Mouse (Mus musculus) heart, postnatal 0 days (tissue): ENCODE results near the gene Nme2. TPM values are rescaled to one million over a fixed set of nuclear protein-coding genes. Genes with fewer than 3 reads are reported as not detected.
A peak's percentile ranks its signal among the peaks of the same experiment; 100 is the strongest.

Source experiments
- ATAC-seq: fragments of 200-750 bp; cut with Nextera tagmentation; 2 replicates; pipeline ENCODE4 v1.8.0; 2017; ENCODE audit warnings: low read depth, moderate number of reproducible peaks, moderate library complexity; ENCODE audit not compliant: insufficient read depth
- DNase-seq: peaks from one replicate; pipeline ENCODE4 v3.0.0-alpha.2; 2016; ENCODE audit warnings: low spot score
- H3K27ac ChIP-seq: fragments of 300-500 bp; sonication (generic); 2 replicates; pipeline ENCODE4 v1.5.1; 2014; ENCODE audit warnings: low read depth, mild to moderate bottlenecking
- H3K27me3 ChIP-seq: fragments of 300-500 bp; sonication (generic); 2 replicates; pipeline ENCODE4 v1.6.1; 2014; ENCODE audit warnings: low read length, mixed read lengths; ENCODE audit not compliant: control insufficient read depth, insufficient read depth
- H3K36me3 ChIP-seq: fragments of 300-500 bp; sonication (generic); replicated peaks from 2 replicates; pipeline ENCODE4 v1.6.1; 2014; ENCODE audit warnings: low read length, mixed read lengths; ENCODE audit not compliant: control insufficient read depth, insufficient read depth
- H3K4me1 ChIP-seq: fragments of 300-500 bp; sonication (generic); 2 replicates; pipeline ENCODE4 v1.6.1; 2014; ENCODE audit warnings: antibody characterized with exemption; ENCODE audit not compliant: control insufficient read depth, insufficient read depth
- H3K4me2 ChIP-seq: fragments of 300-500 bp; sonication (generic); 2 replicates; pipeline ENCODE4 v1.6.1; 2014; ENCODE audit warnings: low read depth, mild to moderate bottlenecking, low read length, moderate library complexity
- H3K4me3 ChIP-seq: fragments of 300-500 bp; sonication (generic); 2 replicates; pipeline ENCODE4 v1.5.1; 2014; ENCODE audit warnings: low read depth, low read length
- H3K9ac ChIP-seq: fragments of 300-500 bp; sonication (generic); replicated peaks from 2 replicates; pipeline ENCODE4 v1.6.1; 2014; ENCODE audit warnings: low read depth, low read length, mixed read lengths
- H3K9me3 ChIP-seq: fragments of 300-500 bp; sonication (generic); replicated peaks from 2 replicates; pipeline ENCODE4 v1.6.1; 2016; ENCODE audit warnings: low read length; ENCODE audit not compliant: control insufficient read depth
- CTCF ChIP-seq: IDR thresholded peaks from 2 replicates; pipeline ENCODE4 v1.5.1; 2016; ENCODE audit warnings: antibody characterized with exemption, control low read depth, low read depth
- EP300 ChIP-seq: IDR thresholded peaks from 2 replicates; pipeline ENCODE4 v1.6.1; 2016; ENCODE audit warnings: antibody characterized with exemption, low read depth
- WGBS: fragments of 180-500 bp; shearing (Covaris S2); extraction: QIAGEN DNeasy Blood & Tissue Kit; methylation state at CpG from one replicate; pipeline ENCODE4 v1.1.7; 2014; 5-methylcytosine and 5-hydroxymethylcytosine counted together
- polyA plus RNA-seq: library from polyadenylated mRNA; unstranded; fragments of >200 nt; fragmentation: Nextera tagmentation; extraction: Ambion mirVana; gene quantifications from 2 replicates; pipeline ENCODE4 v1.2.1, GENCODE M21; 2015
- total RNA-seq: library from RNA; depleted of rRNA; stranded (reverse); fragments of >200 nt; gene quantifications from 2 replicates; pipeline ENCODE4 v1.2.3, GENCODE M21; 2014; ENCODE audit warnings: low replicate concordance; rRNA removed

Nme2 gene
- total RNA-seq (921 and 1,000 TPM in 2 replicates), polyA plus RNA-seq (942 and 966 TPM in 2 replicates)

DNA sequence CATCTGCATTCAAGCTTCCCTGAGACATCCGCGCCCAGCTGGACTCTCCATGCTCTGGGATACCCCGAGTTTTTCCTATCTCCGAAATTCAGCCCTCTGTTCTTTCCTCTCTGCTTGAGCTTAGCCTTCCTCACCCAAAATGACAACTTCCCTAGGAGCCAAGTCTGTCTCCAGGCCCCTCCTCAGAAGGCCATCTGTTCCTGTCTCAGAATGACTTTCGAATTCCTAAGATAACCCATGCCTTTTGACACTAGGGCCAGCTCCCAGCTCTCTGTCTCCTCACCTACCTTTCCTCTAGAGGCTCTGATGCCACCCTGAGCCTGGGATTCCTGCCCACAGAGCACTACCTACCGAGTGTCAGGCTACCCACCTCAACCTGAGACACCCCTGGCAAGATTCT is at the start of gene Nme2:
Nme2 (minus strand) TSS at position 101 of the 400 bp plus-strand sequence.
- 0% methylated on average over 6 of the region's 6 CpGs for WGBS
- peaks cover 43% of the 10 kb centered on the region for H3K36me3 ChIP-seq
- TF ChIP-seq CTCF: no peak

GRCm38 (mm10) chr11:94003346-94003745 is 47.3 kb upstream of the Nme2 start:
- H3K27me3 ChIP-seq: no peaks in the 10 kb centered on the region
- WGBS: 93% methylated on average over 2 of the region's 2 CpGs
- no peaks in the 10 kb centered on the region for H3K36me3 ChIP-seq
- no peaks in the 10 kb centered on the region for H3K4me1 ChIP-seq
- H3K9ac ChIP-seq: no peak overlapping the region
- no peak for DNase-seq
- no peaks in the 10 kb centered on the region for H3K9me3 ChIP-seq
- ATAC-seq: no peak
- no peak overlapping the region for H3K4me2 ChIP-seq
- H3K27ac ChIP-seq: no peak overlapping the region
- no peak for TF ChIP-seq CTCF
- no peak for TF ChIP-seq EP300
- no peak overlapping the region for H3K4me3 ChIP-seq

More for the DNA sequence above, at the start of gene Nme2:
- H3K4me2 ChIP-seq: peak within 1 kb of the TSS; percentile 75
- H3K9me3 ChIP-seq: no peaks in the 10 kb centered on the region
- no peak for DNase-seq
- no peaks in the 10 kb centered on the region for H3K27me3 ChIP-seq
- peak within 1 kb of the TSS; percentile 74 for H3K4me3 ChIP-seq
- peak within 1 kb of the TSS; percentile 64 for H3K9ac ChIP-seq
- peak within 1 kb of the TSS; percentile 98 for H3K27ac ChIP-seq
- peak; percentile 9 for ATAC-seq
- H3K4me1 ChIP-seq: peaks cover 22% of the 10 kb centered on the region

GRCm38 (mm10) chr11:93999276-93999675 is 43.2 kb upstream of the Nme2 start:
- H3K27ac ChIP-seq: no peak overlapping the region
- H3K4me1 ChIP-seq: peaks cover 7% of the 10 kb centered on the region
- H3K4me3 ChIP-seq: no peak overlapping the region
- no peaks in the 10 kb centered on the region for H3K9me3 ChIP-seq
- no peaks in the 10 kb centered on the region for H3K36me3 ChIP-seq
- DNase-seq (no peak), ATAC-seq (no peak)
- H3K4me2 ChIP-seq: no peak overlapping the region
- TF ChIP-seq CTCF (no peak), EP300 (no peak)
- no peaks in the 10 kb centered on the region for H3K27me3 ChIP-seq
- H3K9ac ChIP-seq: no peak overlapping the region

GRCm38 (mm10) chr11:93997141-93997775 is 41.2 kb upstream of the Nme2 start:
- Histone ChIP-seq H3K9ac (peak overlapping the region; percentile 96), H3K4me1 (peaks cover 8% of the 10 kb centered on the region), H3K4me2 (peak overlapping the region; percentile 86), H3K27ac (peak overlapping the region; percentile 96; the same call in 1 of the 2 replicates), H3K4me3 (peak overlapping the region; percentile 86), H3K36me3 (no peaks in the 10 kb centered on the region), H3K9me3 (no peaks in the 10 kb centered on the region), H3K27me3 (no peaks in the 10 kb centered on the region)
- peak; percentile 50 for DNase-seq
- ATAC-seq: no peak
- TF ChIP-seq EP300 (no peak), CTCF (no peak)
- 26% methylated on average over 13 of the region's 13 CpGs for WGBS

DNA sequence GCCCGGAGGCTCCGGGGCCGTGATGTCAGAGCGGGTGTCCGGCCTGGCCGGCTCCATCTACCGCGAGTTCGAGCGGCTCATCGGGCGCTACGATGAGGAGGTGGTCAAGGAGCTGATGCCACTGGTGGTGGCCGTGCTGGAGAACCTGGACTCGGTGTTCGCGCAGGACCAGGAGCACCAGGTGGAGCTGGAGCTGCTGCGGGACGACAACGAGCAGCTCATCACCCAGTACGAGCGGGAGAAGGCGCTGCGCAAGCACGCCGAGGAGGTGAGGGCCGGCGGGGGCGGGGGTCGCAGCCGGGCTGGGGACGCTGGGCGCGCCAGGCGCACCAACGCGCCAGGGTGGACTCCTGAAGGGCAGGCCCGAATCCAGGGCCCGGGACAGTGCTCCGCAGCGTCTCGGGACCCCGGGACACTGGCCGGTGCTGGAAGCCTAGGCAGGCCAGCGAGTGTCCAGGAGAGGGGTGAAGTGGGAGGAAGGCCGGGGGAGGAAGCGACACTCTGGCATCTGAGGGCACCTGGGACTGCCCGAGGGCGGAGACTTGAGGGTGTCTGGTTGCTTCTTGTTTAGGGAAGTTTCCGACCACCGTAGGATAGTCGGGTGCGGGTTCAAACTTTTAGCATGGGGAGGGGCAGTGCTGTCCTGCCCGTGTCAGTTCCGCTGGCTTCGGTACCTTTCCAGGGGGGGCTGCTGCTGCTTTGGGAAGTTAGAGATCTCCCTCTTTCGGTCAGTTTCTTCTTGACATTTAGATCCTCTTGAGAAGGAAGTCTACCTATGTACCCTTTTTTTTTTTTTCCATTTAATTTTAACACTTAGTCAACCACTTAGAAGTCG is 40.5 kb upstream of the Nme2 start:
- under 1% methylated on average over 58 of the region's 58 CpGs for WGBS
- Histone ChIP-seq H3K27me3 (no peaks in the 10 kb centered on the region), H3K36me3 (no peaks in the 10 kb centered on the region), H3K4me3 (peak overlapping the region; percentile 86), H3K4me1 (peaks cover 8% of the 10 kb centered on the region), H3K9me3 (no peaks in the 10 kb centered on the region), H3K27ac (peak overlapping the region; percentile 96), H3K9ac (peak overlapping the region; percentile 96), H3K4me2 (peak overlapping the region; percentile 86)
- peak; percentile 9 for ATAC-seq
- DNase-seq: peak; percentile 57
- peak; percentile 16; the same call in 1 of the 2 replicates for TF ChIP-seq CTCF
- TF ChIP-seq EP300: no peak
